Mouse (Mus musculus): Measurements from ENCODE around the gene Mex3a. TPM values are rescaled to one million over a fixed set of nuclear protein-coding genes. Genes with fewer than 3 reads are reported as not detected.
A peak's percentile ranks its signal among the peaks of the same experiment; 100 is the strongest.

Mex3a gene
- polyA plus RNA-seq, 1 experiment from 2014 or later, result 20.4 TPM

- 34% methylated on average over 9 of the region's 9 CpGs for WGBS
- H3K4me1 ChIP-seq (ENCODE audit: control insufficient read depth, insufficient read depth, low read depth, low read length), result peaks cover 7% of the 10 kb centered on the region
- no peaks in the 10 kb centered on the region for H3K36me3 ChIP-seq (ENCODE audit: control insufficient read depth, insufficient read depth, low read length)
- H3K4me2 ChIP-seq (ENCODE audit: low read length), result no peak overlapping the region
- H3K27ac ChIP-seq (ENCODE audit: low read depth, low read length), result no peak overlapping the region
- no peak overlapping the region for H3K4me3 ChIP-seq (ENCODE audit: low read length)
- ATAC-seq, result 0 out of 2 replicates have a peak, but pooled peaks have one; percentile 13
- H3K9me3 ChIP-seq (ENCODE audit: control insufficient read depth, low read length), result no peaks in the 10 kb centered on the region
- H3K27me3 ChIP-seq (replicated peaks; ENCODE audit: control insufficient read depth, insufficient read depth, low read length), result no peaks in the 10 kb centered on the region
- H3K9ac ChIP-seq (ENCODE audit: low read depth, low read length), result no peak overlapping the region
These were observed 10.3 kb upstream of the Mex3a start for GRCm38 (mm10) chr3:88521803-88522331.

- H3K27ac ChIP-seq (ENCODE audit: low read depth, low read length), result no peak overlapping the region
- 89% methylated on average over 8 of the region's 8 CpGs for WGBS
- ATAC-seq, result no peak
- no peak overlapping the region for H3K9ac ChIP-seq (ENCODE audit: low read depth, low read length)
- no peaks in the 10 kb centered on the region for H3K9me3 ChIP-seq (ENCODE audit: control insufficient read depth, low read length)
- no peak overlapping the region for H3K4me3 ChIP-seq (ENCODE audit: low read length)
- H3K27me3 ChIP-seq (replicated peaks; ENCODE audit: control insufficient read depth, insufficient read depth, low read length), result no peaks in the 10 kb centered on the region
- no peaks in the 10 kb centered on the region for H3K36me3 ChIP-seq (ENCODE audit: control insufficient read depth, insufficient read depth, low read length)
- no peak overlapping the region for H3K4me2 ChIP-seq (ENCODE audit: low read length)
- H3K4me1 ChIP-seq (ENCODE audit: control insufficient read depth, insufficient read depth, low read depth, low read length), result peaks cover 15% of the 10 kb centered on the region
These were observed 9.2 kb upstream of the Mex3a start for GRCm38 (mm10) chr3:88523027-88523426.

GRCm38 (mm10) chr3:88525021-88525420 lies 7.2 kb upstream of the Mex3a start:
- peaks cover 29% of the 10 kb centered on the region for H3K4me1 ChIP-seq (ENCODE audit: control insufficient read depth, insufficient read depth, low read depth, low read length)
- H3K9me3 ChIP-seq (ENCODE audit: control insufficient read depth, low read length), result no peaks in the 10 kb centered on the region
- no peak overlapping the region for H3K4me2 ChIP-seq (ENCODE audit: low read length)
- no peaks in the 10 kb centered on the region for H3K36me3 ChIP-seq (ENCODE audit: control insufficient read depth, insufficient read depth, low read length)
- H3K9ac ChIP-seq (ENCODE audit: low read depth, low read length), result no peak overlapping the region
- no peak overlapping the region for H3K4me3 ChIP-seq (ENCODE audit: low read length)
- WGBS, result 88% methylated on average over 5 of the region's 5 CpGs
- no peak for ATAC-seq
- H3K27me3 ChIP-seq (replicated peaks; ENCODE audit: control insufficient read depth, insufficient read depth, low read length), result no peaks in the 10 kb centered on the region
- no peak overlapping the region for H3K27ac ChIP-seq (ENCODE audit: low read depth, low read length)

- H3K27me3 ChIP-seq (replicated peaks; ENCODE audit: control insufficient read depth, insufficient read depth, low read length), result no peaks in the 10 kb centered on the region
- WGBS, result 33% methylated on average over 17 of the region's 17 CpGs
- no peaks in the 10 kb centered on the region for H3K9me3 ChIP-seq (ENCODE audit: control insufficient read depth, low read length)
- ATAC-seq, result peak; percentile 80
- H3K9ac ChIP-seq (ENCODE audit: low read depth, low read length), result peak overlapping the region; percentile 35; the same call in 1 of the 2 replicates
- H3K36me3 ChIP-seq (ENCODE audit: control insufficient read depth, insufficient read depth, low read length), result no peaks in the 10 kb centered on the region
- peak overlapping the region; percentile 33 for H3K4me2 ChIP-seq (ENCODE audit: low read length)
- peak overlapping the region; percentile 18; the same call in 1 of the 2 replicates for H3K4me3 ChIP-seq (ENCODE audit: low read length)
- no peak overlapping the region for H3K27ac ChIP-seq (ENCODE audit: low read depth, low read length)
- H3K4me1 ChIP-seq (ENCODE audit: control insufficient read depth, insufficient read depth, low read depth, low read length), result peaks cover 35% of the 10 kb centered on the region
These were observed 5.8 kb upstream of the Mex3a start for GRCm38 (mm10) chr3:88526157-88527131.

- ATAC-seq, result no peak
- H3K27me3 ChIP-seq (replicated peaks; ENCODE audit: control insufficient read depth, insufficient read depth, low read length), result no peaks in the 10 kb centered on the region
- no peak overlapping the region for H3K4me3 ChIP-seq (ENCODE audit: low read length)
- peaks cover 35% of the 10 kb centered on the region for H3K4me1 ChIP-seq (ENCODE audit: control insufficient read depth, insufficient read depth, low read depth, low read length)
- H3K9ac ChIP-seq (ENCODE audit: low read depth, low read length), result peak overlapping the region; percentile 45
- H3K36me3 ChIP-seq (ENCODE audit: control insufficient read depth, insufficient read depth, low read length), result no peaks in the 10 kb centered on the region
- H3K4me2 ChIP-seq (ENCODE audit: low read length), result peak overlapping the region; percentile 2; the same call in 1 of the 2 replicates
- H3K27ac ChIP-seq (ENCODE audit: low read depth, low read length), result no peak overlapping the region; the same call in 1 of the 2 replicates
- 25% methylated on average over 8 of the region's 8 CpGs for WGBS
- no peaks in the 10 kb centered on the region for H3K9me3 ChIP-seq (ENCODE audit: control insufficient read depth, low read length)
These were observed 4.6 kb upstream of the Mex3a start for GRCm38 (mm10) chr3:88527565-88527964.

- Histone ChIP-seq H3K4me3 (ENCODE audit: low read length) (no peak overlapping the region), H3K9ac (ENCODE audit: low read depth, low read length) (no peak overlapping the region), H3K27ac (ENCODE audit: low read depth, low read length) (no peak overlapping the region), H3K4me1 (ENCODE audit: control insufficient read depth, insufficient read depth, low read depth, low read length) (peaks cover 37% of the 10 kb centered on the region), H3K27me3 (replicated peaks; ENCODE audit: control insufficient read depth, insufficient read depth, low read length) (no peaks in the 10 kb centered on the region), H3K36me3 (ENCODE audit: control insufficient read depth, insufficient read depth, low read length) (no peaks in the 10 kb centered on the region), H3K9me3 (ENCODE audit: control insufficient read depth, low read length) (no peaks in the 10 kb centered on the region), H3K4me2 (ENCODE audit: low read length) (no peak overlapping the region)
- 82% methylated on average over 11 of the region's 11 CpGs for WGBS
- ATAC-seq, result no peak
These were observed 3.5 kb upstream of the Mex3a start for GRCm38 (mm10) chr3:88528646-88529045.

GRCm38 (mm10) chr3:88529204-88530000 lies 2.8 kb upstream of the Mex3a start:
- Histone ChIP-seq H3K9me3 (ENCODE audit: control insufficient read depth, low read length) (no peaks in the 10 kb centered on the region), H3K36me3 (ENCODE audit: control insufficient read depth, insufficient read depth, low read length) (no peaks in the 10 kb centered on the region), H3K4me1 (ENCODE audit: control insufficient read depth, insufficient read depth, low read depth, low read length) (peaks cover 45% of the 10 kb centered on the region), H3K27me3 (replicated peaks; ENCODE audit: control insufficient read depth, insufficient read depth, low read length) (no peaks in the 10 kb centered on the region), H3K4me2 (ENCODE audit: low read length) (peak overlapping the region; percentile 64), H3K9ac (ENCODE audit: low read depth, low read length) (peak overlapping the region; percentile 53), H3K27ac (ENCODE audit: low read depth, low read length) (peak overlapping the region; percentile 19), H3K4me3 (ENCODE audit: low read length) (peak overlapping the region; percentile 75)
- WGBS, result 23% methylated on average over 7 of the region's 7 CpGs
- ATAC-seq, result no peak

- H3K4me1 ChIP-seq (ENCODE audit: control insufficient read depth, insufficient read depth, low read depth, low read length), result peaks cover 54% of the 10 kb centered on the region
These were observed 1.9 kb upstream of the Mex3a start for GRCm38 (mm10) chr3:88530082-88530864.

More at GRCm38 (mm10) chr3:88530082-88530864, 1.9 kb upstream of the Mex3a start:
- no peak for ATAC-seq
- H3K4me2 ChIP-seq (ENCODE audit: low read length), result peak overlapping the region; percentile 64
- H3K9ac ChIP-seq (ENCODE audit: low read depth, low read length), result peak overlapping the region; percentile 53
- H3K4me3 ChIP-seq (ENCODE audit: low read length), result peak overlapping the region; percentile 75
- H3K27ac ChIP-seq (ENCODE audit: low read depth, low read length), result peak overlapping the region; percentile 19
- WGBS, result 12% methylated on average over 11 of the region's 11 CpGs
- H3K27me3 ChIP-seq (replicated peaks; ENCODE audit: control insufficient read depth, insufficient read depth, low read length), result no peaks in the 10 kb centered on the region
- H3K36me3 ChIP-seq (ENCODE audit: control insufficient read depth, insufficient read depth, low read length), result no peaks in the 10 kb centered on the region
- no peaks in the 10 kb centered on the region for H3K9me3 ChIP-seq (ENCODE audit: control insufficient read depth, low read length)
